Mouse (Mus musculus) gastrocnemius, postnatal 25 days (tissue): ENCODE measurements around the gene Rpl23a. TPM values are rescaled to one million over a fixed set of nuclear protein-coding genes. Genes with fewer than 3 reads are reported as not detected.
"Not testable (repeated sequence)": the region's sequence is repeated elsewhere in the genome, so short reads cannot be mapped to it uniquely, and the experiment has no call there.

Source experiments
- DNase-seq: peaks from one replicate; pipeline ENCODE4 v3.0.0; 2022
- total RNA-seq, 2 experiments: library from RNA; stranded (reverse); gene quantifications; 1 replicate in 1 of 2; 2 replicates in 1 of 2; pipeline ENCODE4 v1.2.3; 2021

The Rpl23a gene
- total RNA-seq, 2 experiments from 2014 or later = 715 to 745 TPM

- DNase-seq = not testable (repeated sequence)
These were observed 1.3 kb upstream of the Rpl23a start for GRCm38 (mm10) chr11:78184702-78185101.

DNA sequence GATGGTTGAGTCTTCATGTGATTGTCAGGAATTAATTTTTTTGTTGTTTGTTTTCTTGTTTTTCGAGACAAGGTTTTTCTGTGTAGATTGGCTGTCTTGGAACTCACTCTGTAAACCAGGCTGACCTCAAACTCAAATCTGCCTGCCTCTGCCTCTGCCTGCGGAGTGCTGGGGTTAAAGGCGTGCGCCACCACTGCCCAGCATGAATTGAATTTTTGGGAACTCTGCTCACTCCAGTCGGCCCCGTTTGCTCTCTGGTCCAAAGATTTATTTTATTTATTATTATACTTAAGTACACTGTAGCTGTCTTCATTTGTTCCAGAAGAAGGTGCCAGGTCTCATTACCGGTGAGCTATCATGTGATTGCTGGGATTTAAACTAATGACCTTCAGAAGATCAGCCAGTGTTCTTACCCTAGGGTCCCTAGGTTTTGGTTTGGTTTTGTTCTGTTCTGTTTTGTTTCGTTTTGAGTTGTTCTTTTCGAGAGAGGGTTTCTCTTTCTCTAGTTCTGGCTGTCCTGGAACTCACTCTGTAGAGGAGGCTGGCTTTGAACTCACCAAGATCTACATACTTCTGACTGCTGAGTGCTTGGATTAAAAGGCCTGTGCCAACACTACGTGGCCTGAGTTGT lies 615 bp upstream of the Rpl23a start:
- DNase-seq = no peak

DNA sequence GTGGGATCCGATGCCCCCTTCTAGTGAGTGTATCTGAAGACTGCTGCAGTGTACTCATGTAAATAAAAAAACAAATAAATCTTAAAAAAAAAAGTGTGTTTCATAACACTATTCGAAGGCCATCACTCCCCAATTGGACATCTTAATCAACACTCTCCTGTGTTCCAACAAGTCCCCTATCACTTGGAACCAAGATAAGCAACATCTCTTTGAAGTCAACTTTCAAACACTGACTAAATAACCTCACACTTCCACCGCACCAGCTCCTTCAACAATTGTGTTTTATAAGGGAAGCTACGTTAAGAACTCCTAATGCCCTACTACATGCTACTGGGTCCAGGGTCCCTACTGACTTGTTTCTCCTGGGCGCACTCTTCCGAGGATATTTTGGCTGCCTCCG lies 934 bp downstream of the Rpl23a start:
- DNase-seq = no peak

DNA sequence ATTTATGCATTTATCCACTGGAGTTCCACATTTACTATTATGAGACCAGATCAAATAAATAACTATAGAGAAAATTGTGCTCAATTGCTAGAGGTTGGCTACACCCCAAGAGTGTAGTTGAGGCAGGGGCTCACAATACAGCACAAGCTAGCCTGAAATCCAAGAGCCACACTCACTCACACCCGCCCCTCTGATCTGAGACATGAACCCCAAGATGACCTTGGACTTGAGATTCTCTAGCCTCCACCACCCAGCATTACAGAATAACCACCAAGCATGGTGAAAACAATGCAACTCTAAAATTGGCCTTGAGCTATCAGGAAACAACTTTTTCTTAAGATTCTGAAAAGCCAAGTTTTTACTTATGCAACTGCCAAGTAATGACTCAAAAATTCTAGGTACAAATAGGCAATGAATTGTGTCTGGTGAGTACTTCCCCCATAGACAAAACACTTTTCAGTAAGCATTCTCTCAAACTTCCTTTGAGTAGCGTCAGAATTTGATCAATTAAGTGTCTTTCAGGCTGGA lies 1.5 kb downstream of the Rpl23a start:
- no peak for DNase-seq

- no peak for DNase-seq
These were observed 3.2 kb downstream of the Rpl23a start for GRCm38 (mm10) chr11:78180081-78180761.

DNA sequence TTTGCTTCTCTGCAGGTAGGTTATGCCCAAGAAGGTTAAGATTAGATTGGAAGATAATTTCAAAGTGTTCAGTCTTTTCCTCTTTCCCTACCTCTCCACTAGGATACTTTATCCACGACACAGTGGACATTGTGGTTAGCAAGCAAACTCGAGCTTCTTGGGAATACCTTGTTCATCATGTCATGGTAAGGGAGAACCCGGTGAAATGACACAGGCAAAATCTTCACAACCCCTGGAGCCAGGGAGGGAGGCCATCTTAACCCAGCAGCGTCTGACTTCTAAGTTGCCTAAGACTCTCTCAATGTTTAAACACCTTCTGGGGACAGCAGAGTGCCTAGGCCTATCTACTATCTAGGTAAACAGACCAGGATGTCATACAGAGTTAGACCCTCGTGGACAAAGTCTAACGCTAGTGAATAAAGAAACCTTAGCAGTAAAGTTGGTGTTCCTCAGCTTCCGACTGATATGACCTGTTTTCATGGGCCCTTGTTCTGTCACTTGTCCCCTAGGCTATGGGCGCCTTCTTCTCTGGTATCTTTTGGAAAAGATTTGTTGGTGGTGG lies 3.9 kb downstream of the Rpl23a start:
- no peak for DNase-seq

DNA sequence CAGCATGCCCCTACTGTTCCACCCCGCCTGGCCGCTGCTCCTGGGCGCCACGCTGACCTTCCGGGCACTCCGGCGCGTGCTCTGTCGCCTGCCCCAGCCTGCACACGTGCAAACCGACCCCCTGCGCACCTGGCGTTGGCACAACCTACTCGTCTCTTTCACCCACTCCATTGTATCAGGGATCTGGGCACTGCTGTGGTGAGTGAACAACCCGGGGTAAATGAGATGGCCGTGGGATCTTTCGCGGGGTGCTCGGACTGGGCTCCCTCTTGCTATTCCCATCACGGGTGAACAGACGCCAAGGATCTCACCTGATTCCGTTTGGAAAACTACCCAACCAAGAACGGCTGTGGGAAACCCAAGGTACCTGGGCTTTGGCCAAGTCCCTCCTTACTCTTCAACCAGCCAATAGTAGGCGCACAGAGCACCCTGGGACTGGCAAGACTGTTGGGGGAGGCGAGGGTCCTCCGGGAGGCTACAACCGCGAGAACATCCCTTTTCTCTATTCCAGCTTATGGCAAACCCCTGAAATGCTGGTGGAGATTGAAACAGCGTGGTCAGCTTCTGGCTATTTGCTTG lies 4.4 kb downstream of the Rpl23a start:
- DNase-seq = no peak

DNA sequence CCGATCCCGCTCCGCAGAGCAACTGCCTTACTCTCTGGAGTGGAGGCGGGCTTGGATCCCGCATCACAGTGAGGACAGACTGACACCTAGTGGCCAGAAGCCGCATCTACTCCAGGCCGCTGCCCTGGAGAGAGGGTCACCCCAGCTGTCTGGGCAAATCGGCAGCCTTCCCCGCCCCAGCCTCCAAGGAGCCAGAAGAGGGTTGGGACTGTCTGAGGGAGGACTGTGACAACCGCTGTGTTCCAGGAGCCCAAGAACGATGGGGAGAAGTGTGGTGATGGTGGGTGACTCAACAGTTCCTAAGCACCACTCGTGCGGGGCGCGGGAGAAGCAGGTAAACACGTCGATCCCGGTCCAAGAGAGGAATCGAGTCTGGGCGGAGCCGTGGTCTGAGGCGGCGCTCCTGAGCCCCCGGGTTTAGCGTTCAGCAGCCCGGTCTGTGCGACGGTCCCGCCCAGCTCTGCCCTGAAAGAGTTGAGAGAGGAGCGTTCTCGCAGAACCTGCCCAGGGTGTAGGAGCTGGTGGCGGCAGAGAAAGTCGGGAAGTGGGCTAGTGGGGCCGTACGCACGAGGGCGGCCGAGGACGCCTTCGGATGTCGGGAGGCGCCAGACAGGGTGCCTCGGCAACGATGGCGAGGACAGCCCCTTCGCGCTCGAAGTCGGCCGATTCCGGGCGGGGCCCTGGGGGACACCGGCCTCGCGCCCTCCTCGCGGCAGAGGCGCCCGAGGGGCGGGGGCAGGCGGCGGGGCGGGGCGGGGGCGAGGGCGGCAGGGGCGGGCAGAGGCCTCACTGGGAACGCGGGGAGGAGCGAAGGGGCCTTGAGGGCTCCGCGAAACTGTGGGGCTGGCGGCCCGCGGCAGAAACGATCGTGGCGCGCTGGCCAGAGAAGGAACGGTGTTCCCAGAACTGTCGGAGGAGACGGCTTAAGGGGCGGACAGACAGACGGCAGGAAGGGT lies 5.2 kb downstream of the Rpl23a start:
- peak; percentile 93 for DNase-seq

DNA sequence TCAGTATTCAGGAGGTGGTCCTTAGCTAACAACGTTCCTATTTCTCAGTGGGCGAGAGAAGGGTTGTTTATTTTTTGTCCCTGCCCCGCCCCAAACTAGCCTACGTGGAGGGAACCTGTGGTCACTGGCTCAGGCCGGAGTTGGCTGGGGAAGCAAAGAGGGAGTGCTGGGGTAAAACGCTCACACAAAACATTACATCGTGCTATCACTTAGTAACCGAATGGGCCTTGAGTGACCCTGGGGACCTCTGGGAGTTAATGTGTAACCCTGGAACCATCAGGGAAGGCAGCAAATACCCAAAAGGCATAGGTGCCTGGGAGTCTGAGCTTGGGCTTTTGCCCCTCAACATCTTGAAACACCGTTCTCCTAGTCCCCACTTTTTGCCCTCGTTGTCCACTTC lies 5.9 kb downstream of the Rpl23a start:
- no peak for DNase-seq

DNA sequence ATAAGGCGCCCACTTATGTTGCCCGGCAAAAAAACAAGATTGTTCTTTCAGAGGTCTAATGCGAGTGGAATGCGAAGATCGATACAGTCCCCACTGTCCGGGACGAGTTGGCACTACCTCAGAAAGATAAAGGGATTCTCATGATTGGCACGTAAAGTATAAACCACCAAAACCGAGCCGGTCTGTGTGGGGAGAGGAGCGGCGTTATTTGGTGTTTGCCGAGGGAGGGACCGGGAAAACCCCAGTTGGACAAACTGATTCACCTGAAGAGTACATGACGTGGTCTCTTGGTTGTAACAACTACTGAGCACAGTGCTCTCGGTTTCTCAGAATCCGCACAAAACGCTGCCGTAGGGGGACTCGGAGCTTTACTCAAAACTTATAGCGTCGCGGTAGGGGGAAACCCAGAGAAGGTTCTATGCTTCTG lies 6.5 kb downstream of the Rpl23a start:
- no peak for DNase-seq

DNA sequence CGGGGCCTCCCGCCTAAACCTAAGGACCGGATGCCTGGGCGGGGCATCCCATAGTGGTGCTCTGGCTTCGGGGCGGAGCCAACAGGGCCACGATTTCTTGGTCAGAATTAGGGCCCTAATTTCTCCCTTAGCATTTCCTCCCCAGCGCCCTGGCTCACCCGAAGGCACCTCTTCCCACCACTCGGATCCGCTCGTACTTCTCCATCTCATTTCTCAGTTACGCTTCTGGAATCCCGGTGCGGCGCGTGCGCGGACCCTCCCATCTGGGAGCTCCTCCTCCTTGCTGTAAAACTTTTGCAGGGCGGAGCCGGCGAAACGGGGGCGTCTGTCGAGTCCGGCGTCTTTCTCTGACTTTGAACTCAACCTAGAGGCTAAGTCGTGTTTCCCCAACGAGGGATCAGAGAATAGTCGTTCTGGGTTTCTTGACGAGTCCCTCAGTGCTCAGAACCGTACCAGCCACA lies 7.0 kb downstream of the Rpl23a start, which contains the start of the genes Nek8 and Tlcd1:
Nek8 (minus strand) TSS at position 274 of the 461 bp plus-strand sequence.
Tlcd1 (plus strand) TSS at position 310 of the 461 bp plus-strand sequence.
- peak; percentile 88 for DNase-seq

GRCm38 (mm10) chr11:78175771-78176401 lies 7.5 kb downstream of the Rpl23a start:
- DNase-seq = no peak

GRCm38 (mm10) chr11:78174506-78174905 lies 8.9 kb downstream of the Rpl23a start:
- no peak for DNase-seq

DNA sequence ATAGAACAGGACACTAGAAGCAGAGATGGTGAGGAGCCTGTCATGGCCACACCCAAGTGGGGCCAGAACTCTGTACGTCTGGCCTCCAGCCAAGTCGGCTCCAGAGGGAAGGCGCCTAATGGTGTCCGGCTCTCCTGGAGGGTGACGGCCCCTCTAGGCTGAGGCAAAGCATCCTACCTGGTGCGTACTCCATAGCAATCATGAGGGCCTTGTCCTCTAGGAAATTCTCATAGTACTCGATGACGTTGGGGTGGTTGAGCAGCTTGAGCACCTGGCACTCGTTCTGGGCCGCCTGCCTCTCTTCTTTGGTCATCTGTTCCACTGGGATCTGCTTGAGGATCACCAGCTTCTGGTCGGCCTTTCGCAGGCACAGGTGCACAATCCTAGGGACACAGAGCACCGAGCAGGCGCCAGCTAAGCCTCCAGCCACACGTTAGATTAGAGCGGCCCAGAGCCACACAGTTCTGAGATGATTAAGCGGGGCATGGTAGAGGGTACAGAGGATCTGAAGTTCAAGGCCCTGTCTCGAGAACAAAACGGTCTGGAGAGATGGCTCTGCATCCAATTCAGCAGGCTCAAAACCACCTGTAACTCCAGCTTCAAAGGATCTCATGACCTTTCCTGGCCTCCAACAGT lies 10.5 kb downstream of the Rpl23a start:
- DNase-seq = no peak

DNA sequence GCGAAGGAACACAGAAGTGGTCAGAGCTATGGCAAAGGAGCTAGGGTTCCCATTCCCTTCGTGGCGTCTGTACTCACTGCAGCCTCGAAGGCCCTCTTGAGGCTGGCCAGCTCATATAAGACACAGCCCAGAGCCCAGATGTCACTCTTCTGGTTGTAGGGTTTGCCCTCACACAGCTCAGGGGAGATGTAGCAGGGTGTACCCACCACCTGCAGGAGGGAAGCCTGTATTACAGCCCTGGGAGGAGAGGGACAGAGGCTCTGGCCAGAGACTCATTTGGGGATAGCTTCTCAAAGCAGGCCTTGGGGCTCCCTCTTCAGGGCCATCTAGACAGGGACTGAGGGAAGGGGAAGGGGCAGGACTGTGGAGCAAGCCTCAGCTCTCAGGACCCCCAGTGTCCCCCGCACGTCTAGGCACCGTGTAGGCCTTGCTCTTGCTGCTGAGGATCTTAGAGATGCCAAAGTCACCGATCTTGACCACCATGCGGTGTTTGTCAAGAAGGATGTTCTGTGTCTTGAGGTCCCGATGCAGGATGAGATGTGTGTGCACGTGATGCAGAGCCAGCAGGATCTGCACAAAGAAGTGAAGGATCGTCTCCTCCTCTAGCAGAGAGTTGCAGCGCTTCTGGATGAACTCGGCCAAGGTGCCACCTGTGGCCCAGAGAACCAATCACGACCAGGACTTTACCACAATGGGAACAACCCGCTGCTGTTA lies 11.2 kb downstream of the Rpl23a start:
- DNase-seq = no peak

DNA sequence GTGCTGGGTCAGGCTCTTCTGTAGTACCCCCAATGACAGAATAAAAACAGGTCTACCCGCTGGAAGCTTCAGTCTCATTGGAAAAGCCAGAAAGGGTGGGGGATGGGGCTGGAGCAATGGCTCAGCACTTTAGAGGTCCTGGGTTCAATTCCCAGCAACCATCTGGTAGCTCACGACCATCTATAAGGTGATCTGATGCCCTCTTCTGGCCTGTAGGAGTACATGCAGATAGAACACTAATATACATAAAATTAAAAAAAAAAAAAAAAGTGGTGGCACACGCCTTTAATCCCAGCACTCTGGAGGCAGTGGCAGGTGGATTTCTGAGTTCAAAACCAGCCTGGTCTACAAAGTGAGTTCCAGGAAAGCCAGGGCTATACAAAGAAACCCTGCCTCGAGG lies 12.1 kb downstream of the Rpl23a start:
- DNase-seq = no peak

- DNase-seq = no peak
These were observed 13.1 kb downstream of the Rpl23a start for GRCm38 (mm10) chr11:78170306-78170705.

DNA sequence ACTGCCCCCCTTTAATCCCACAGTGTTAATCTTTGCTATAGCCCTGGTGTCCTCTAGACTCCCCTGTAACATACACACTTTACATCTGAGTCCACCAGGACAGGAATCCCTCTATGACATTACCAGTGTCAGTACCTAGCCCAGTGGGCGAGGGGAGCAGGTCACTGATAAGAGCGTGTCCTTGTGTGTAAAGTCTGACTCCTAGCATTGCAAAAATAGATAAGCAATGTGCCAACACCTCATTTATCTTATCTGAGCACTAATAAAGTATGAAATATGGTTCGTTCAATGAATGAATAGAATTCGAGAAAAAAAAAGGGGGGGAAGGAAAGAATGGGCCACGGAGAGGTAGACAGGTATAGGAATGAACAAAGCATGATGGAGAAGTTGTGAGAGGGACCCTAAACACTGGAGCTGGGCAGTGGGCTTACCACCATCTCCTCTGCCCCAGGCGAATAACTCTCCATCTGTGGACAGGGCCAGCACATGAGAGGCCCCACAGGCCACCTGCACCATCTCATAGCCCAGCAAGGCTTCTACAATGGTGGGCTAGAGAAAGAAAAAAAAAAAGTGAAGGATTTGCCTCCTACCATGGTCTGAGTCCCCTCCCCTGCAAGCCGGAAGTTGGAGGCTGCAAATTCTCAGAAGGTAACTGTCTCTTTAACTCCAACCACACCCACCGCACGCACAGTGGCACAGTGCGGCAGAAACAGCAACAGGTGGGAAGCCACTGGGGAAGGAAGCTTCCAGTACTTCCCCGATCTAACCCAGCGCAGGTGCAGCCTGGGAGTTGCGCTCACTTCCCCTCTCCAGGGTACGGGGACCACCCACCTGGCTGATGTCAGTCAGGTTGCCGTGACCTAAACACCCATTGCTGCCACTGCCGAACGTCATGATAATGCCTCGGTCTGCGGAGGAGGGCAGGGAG lies 14.6 kb downstream of the Rpl23a start:
- no peak for DNase-seq
